Mouse (Mus musculus): ENCODE results near the gene Hdgfl2. TPM values are rescaled to one million over a fixed set of nuclear protein-coding genes. Genes with fewer than 3 reads are reported as not detected.
A peak's percentile ranks its signal among the peaks of the same experiment; 100 is the strongest.

Gene Hdgfl2
- polyA plus RNA-seq, 1 experiment from 2014 or later = 75.0 TPM

- Histone ChIP-seq H3K4me1 (peaks cover 33% of the 10 kb centered on the region), H3K27me3 (replicated peaks) (peaks cover 95% of the 10 kb centered on the region), H3K4me3 (peak overlapping the region; percentile 42), H3K9me3 (peaks cover 9% of the 10 kb centered on the region), H3K9ac (peak overlapping the region; percentile 34), H3K4me2 (peak overlapping the region; percentile 70), H3K36me3 (peaks cover 3% of the 10 kb centered on the region; the same call in 1 of the 2 replicates), H3K27ac (replicated peaks) (no peak overlapping the region)
- WGBS = 4% methylated on average over 66 of the region's 66 CpGs
- no peak for ATAC-seq (ENCODE audit: extremely low read depth, insufficient number of reproducible peaks, low FRiP score, low TSS enrichment)
Observed at GRCm38 (mm10) chr17:56119981-56120880, 40.8 kb downstream of the Hdgfl2 start.

DNA sequence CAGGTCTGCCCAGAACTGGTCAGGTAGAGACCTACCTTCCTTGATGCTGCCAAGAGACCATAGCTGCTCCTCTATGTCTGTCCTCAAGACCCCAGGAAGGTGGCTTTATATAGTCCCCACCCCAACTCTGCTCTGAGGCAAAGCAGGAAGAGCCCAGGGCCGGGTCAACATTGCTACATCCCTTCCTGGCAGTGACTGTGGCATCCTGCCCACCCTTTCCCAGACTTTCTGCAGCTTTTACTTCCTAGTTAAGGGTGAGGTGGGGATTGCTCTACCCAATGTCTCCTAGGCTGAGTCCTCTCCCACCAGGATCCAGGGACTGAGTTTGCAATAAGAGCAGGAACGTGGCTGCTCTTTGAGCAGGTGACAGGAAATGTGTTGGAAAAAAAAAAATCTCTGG lies 42.4 kb downstream of the Hdgfl2 start, which contains the start of gene Lrg1:
Lrg1 (minus strand) TSS at position 176 of the 400 bp plus-strand sequence.
- no peak within 1 kb of the TSS for H3K4me2 ChIP-seq
- H3K4me1 ChIP-seq = peaks cover 33% of the 10 kb centered on the region

DNA sequence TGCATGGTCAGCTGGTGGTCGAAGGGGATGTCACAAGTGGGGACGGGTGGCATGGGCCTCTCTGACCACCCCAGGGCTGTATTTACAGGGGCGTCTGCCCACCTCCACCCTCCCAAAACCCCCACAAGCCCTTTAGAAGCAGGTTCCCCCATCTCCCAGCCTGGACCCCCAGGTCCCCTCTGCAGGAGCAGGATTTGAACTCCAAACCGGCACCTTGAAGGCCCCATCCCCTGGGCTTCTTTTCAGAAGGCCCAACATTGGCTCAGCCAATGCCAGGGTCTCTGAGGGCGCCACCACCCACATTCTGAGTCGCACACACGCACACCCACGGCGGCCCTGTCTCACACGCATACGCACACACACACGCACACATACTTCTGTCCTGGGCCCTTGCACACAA lies 43.7 kb downstream of the Hdgfl2 start:
- Histone ChIP-seq H3K4me3 (no peak overlapping the region), H3K9me3 (peaks cover 9% of the 10 kb centered on the region)
- WGBS = 88% methylated on average over 12 of the region's 12 CpGs

More for the DNA sequence above, 42.4 kb downstream of the Hdgfl2 start, which contains the start of gene Lrg1:
- 0 out of 2 replicates have a peak within 1 kb of the TSS, but pooled peaks have one; percentile 42 for H3K4me3 ChIP-seq
- WGBS = 42% methylated on average over 2 of the region's 2 CpGs
- H3K27ac ChIP-seq (replicated peaks) = no peak within 1 kb of the TSS
- H3K36me3 ChIP-seq = peaks cover 3% of the 10 kb centered on the region; the same call in 1 of the 2 replicates
- ATAC-seq (ENCODE audit: extremely low read depth, insufficient number of reproducible peaks, low FRiP score, low TSS enrichment) = no peak
- peaks cover 9% of the 10 kb centered on the region for H3K9me3 ChIP-seq
- no peak within 1 kb of the TSS for H3K9ac ChIP-seq
- H3K27me3 ChIP-seq (replicated peaks) = peaks cover 93% of the 10 kb centered on the region

DNA sequence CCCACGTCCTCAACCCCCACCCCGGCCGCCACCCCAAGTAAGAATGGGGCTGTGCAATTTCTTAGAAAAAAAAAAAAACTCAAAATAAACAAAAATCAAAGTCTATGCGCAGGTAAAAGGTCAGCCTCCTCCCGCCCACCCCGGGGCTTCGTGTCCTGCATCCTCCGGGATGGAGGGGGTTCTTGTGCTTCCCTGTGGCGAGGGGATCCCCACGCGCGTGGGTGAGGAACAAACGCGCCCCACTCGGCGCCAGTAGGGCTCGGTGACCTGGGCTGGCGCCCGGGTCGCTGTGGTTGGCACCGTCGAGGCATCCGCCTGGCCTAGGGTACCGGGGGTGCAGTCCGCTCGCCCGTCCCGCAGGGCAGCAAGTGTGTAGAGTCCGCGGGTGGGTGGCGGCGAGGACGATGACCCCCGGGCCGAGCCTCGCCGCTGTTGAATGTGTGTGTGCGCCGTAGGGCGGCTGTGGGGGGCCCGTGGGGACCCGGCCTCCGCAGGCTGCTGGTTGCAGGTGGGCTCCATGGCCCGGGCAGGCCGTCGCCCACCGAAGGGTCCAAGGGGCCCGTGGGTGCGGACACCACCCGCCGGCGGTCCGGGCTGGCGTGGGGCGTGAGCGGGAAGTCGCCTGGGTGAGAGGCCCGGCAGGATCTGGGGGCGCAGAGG lies 44.4 kb downstream of the Hdgfl2 start:
- Histone ChIP-seq H3K36me3 (peaks cover 3% of the 10 kb centered on the region; the same call in 1 of the 2 replicates), H3K27me3 (replicated peaks) (peaks cover 81% of the 10 kb centered on the region), H3K4me3 (peak overlapping the region; percentile 56), H3K9me3 (peaks cover 9% of the 10 kb centered on the region), H3K4me1 (peaks cover 28% of the 10 kb centered on the region), H3K27ac (replicated peaks) (no peak overlapping the region), H3K4me2 (peak overlapping the region; percentile 88), H3K9ac (peak overlapping the region; percentile 72)
- 32% methylated on average over 59 of the region's 59 CpGs for WGBS
- no peak for ATAC-seq (ENCODE audit: extremely low read depth, insufficient number of reproducible peaks, low FRiP score, low TSS enrichment)

More for the DNA sequence above, 43.7 kb downstream of the Hdgfl2 start:
- Histone ChIP-seq H3K4me1 (peaks cover 28% of the 10 kb centered on the region), H3K9ac (no peak overlapping the region), H3K36me3 (peaks cover 3% of the 10 kb centered on the region; the same call in 1 of the 2 replicates), H3K27ac (replicated peaks) (no peak overlapping the region), H3K4me2 (no peak overlapping the region), H3K27me3 (replicated peaks) (peaks cover 87% of the 10 kb centered on the region)
- ATAC-seq (ENCODE audit: extremely low read depth, insufficient number of reproducible peaks, low FRiP score, low TSS enrichment) = no peak

- Histone ChIP-seq H3K9me3 (peaks cover 9% of the 10 kb centered on the region), H3K36me3 (peaks cover 3% of the 10 kb centered on the region; the same call in 1 of the 2 replicates), H3K4me2 (peak overlapping the region; percentile 88), H3K4me1 (peaks cover 24% of the 10 kb centered on the region), H3K4me3 (peak overlapping the region; percentile 56), H3K27ac (replicated peaks) (no peak overlapping the region), H3K9ac (peak overlapping the region; percentile 72), H3K27me3 (replicated peaks) (peaks cover 72% of the 10 kb centered on the region)
- no peak for ATAC-seq (ENCODE audit: extremely low read depth, insufficient number of reproducible peaks, low FRiP score, low TSS enrichment)
- 5% methylated on average over 59 of the region's 59 CpGs for WGBS
Observed at GRCm38 (mm10) chr17:56124377-56125275, 45.2 kb downstream of the Hdgfl2 start.

DNA sequence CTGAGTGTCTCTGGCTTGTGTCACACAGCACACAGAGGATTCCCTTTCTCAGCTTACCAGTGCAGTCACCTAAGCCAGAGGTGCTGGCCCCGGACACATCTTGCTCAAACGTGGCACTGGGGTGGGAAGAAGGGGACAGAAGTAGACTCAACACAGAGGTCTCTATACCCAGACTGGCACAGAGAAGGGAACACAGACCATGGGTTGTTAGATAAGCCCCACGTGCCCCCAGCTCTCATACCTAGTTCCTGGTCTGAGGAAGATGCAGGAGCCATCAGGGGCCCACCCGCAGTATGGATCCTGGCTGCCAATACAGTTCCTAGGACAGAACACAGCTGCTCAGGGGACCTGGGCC lies 45.8 kb downstream of the Hdgfl2 start:
- WGBS = 78% methylated on average over 4 of the region's 4 CpGs

DNA sequence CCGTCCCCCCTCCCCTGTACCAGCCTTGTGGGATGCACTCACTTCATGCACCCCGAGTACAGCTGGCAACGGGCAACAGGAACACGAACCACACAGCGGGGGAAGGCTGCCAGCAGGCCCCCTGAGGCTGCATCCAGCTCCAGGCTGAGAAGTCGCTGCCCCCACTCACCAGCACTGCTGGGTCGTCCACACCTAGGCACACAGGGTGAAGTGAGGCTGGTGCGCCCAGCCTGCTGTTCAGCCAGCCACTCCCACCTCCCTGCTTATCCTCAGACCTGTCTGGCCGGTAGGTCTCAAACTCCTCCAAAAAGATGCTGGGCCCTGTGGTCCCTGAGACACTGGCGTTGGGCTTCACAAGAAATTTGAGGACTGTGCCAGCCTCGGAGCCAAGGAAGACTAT lies 46.7 kb downstream of the Hdgfl2 start:
- Histone ChIP-seq H3K9me3 (peaks cover 13% of the 10 kb centered on the region), H3K9ac (no peak overlapping the region), H3K27ac (replicated peaks) (no peak overlapping the region), H3K4me2 (no peak overlapping the region), H3K4me3 (no peak overlapping the region), H3K27me3 (replicated peaks) (peaks cover 57% of the 10 kb centered on the region), H3K4me1 (peaks cover 11% of the 10 kb centered on the region), H3K36me3 (peaks cover 3% of the 10 kb centered on the region; the same call in 1 of the 2 replicates)
- no peak for ATAC-seq (ENCODE audit: extremely low read depth, insufficient number of reproducible peaks, low FRiP score, low TSS enrichment)
- 71% methylated on average over 11 of the region's 11 CpGs for WGBS

More for the DNA sequence above, 45.8 kb downstream of the Hdgfl2 start:
- peaks cover 3% of the 10 kb centered on the region; the same call in 1 of the 2 replicates for H3K36me3 ChIP-seq
- H3K9ac ChIP-seq = no peak overlapping the region
- no peak for ATAC-seq (ENCODE audit: extremely low read depth, insufficient number of reproducible peaks, low FRiP score, low TSS enrichment)
- H3K4me1 ChIP-seq = peaks cover 18% of the 10 kb centered on the region
- peaks cover 9% of the 10 kb centered on the region for H3K9me3 ChIP-seq
- no peak overlapping the region for H3K4me3 ChIP-seq
- no peak overlapping the region for H3K4me2 ChIP-seq
- peaks cover 66% of the 10 kb centered on the region for H3K27me3 ChIP-seq (replicated peaks)
- H3K27ac ChIP-seq (replicated peaks) = no peak overlapping the region

DNA sequence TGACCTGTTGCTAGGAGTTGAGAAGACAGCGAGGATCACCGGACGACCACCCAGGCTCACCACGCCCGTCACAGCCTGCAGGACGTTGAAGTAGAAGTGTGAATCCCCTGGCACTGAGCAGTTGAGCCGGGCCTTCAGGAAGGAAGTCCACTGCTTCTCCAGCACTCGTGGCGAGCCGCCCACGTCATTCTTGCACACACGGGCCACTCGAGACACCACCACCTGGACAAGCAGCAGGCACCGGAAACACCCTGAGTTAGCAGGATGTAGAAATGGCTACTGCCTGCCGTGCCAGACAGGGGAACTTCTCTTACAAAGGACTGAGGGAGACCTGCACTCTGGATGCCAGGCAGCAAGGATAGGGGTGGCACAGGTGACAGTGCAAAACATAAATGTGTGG lies 48.8 kb downstream of the Hdgfl2 start:
- no peak for ATAC-seq (ENCODE audit: extremely low read depth, insufficient number of reproducible peaks, low FRiP score, low TSS enrichment)
- H3K9me3 ChIP-seq = peaks cover 4% of the 10 kb centered on the region; the same call in 1 of the 2 replicates

DNA sequence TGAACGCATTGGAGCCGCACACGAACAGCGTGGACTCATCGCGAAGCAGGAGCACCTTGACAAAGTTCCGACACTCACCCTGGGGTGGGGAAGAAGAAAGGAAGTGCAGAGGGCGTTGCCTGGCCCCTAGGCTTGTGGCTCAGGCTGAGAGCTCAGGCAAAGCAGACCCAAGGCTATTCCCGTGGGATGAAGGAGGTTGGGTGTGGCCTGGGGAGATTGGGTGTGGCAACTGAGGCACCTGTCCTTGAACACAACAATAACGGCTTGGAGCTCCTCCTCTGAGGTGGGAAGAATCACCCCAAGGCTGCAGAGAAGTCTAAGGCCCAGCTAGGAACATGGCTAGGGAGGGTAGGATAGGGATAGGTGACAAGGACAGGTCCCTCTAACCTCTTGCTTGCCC lies 51.7 kb downstream of the Hdgfl2 start:
- WGBS = 90% methylated on average over 10 of the region's 10 CpGs
- no peak overlapping the region for H3K4me3 ChIP-seq
- peaks cover 18% of the 10 kb centered on the region for H3K4me1 ChIP-seq
- no peak for ATAC-seq (ENCODE audit: extremely low read depth, insufficient number of reproducible peaks, low FRiP score, low TSS enrichment)
- no peaks in the 10 kb centered on the region for H3K36me3 ChIP-seq
- H3K4me2 ChIP-seq = no peak overlapping the region
- H3K9me3 ChIP-seq = peaks cover 4% of the 10 kb centered on the region; the same call in 1 of the 2 replicates
- peaks cover 23% of the 10 kb centered on the region for H3K27me3 ChIP-seq (replicated peaks)
- no peak overlapping the region for H3K27ac ChIP-seq (replicated peaks)
- no peak overlapping the region for H3K9ac ChIP-seq

More for the DNA sequence above, 48.8 kb downstream of the Hdgfl2 start:
- Histone ChIP-seq H3K27me3 (replicated peaks) (peaks cover 36% of the 10 kb centered on the region), H3K4me2 (no peak overlapping the region), H3K4me1 (peaks cover 14% of the 10 kb centered on the region), H3K9ac (no peak overlapping the region), H3K27ac (replicated peaks) (no peak overlapping the region), H3K4me3 (no peak overlapping the region), H3K36me3 (no peaks in the 10 kb centered on the region)
- WGBS = 78% methylated on average over 15 of the region's 15 CpGs

DNA sequence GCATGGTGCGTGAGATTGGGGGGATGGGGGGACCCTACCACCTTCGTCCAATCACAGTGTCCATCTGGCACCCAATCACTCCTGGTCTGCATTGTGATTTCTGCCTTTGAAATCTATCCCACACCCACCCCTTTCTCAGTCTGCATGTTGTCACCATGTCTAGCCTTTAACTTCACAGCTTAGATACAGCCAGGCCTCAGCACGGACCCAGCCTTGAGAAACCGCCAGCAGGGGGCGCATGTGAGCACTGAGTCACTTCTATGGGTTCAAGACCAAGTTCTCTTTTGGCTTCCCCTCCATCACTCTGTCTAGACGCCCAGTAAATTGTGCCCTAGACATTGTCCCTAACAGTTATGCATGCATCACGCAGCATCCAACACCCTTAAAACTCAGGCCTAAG lies 52.4 kb downstream of the Hdgfl2 start:
- no peak overlapping the region for H3K4me2 ChIP-seq
- no peak for ATAC-seq (ENCODE audit: extremely low read depth, insufficient number of reproducible peaks, low FRiP score, low TSS enrichment)
- no peak overlapping the region for H3K27ac ChIP-seq (replicated peaks)
- H3K4me3 ChIP-seq = no peak overlapping the region
- H3K36me3 ChIP-seq = no peaks in the 10 kb centered on the region
- H3K9me3 ChIP-seq = peaks cover 4% of the 10 kb centered on the region; the same call in 1 of the 2 replicates
- WGBS = 41% methylated on average over 7 of the region's 7 CpGs
- H3K9ac ChIP-seq = no peak overlapping the region
- H3K4me1 ChIP-seq = peaks cover 18% of the 10 kb centered on the region
- peaks cover 16% of the 10 kb centered on the region for H3K27me3 ChIP-seq (replicated peaks)

All from heart, embryonic 13.5 days (tissue).